Mouse (Mus musculus) gastrocnemius, adult 18-20 months (tissue): ENCODE results near the gene Irgq. TPM values are rescaled to one million over a fixed set of nuclear protein-coding genes. Genes with fewer than 3 reads are reported as not detected.
"Not testable (repeated sequence)": the region's sequence is repeated elsewhere in the genome, so short reads cannot be mapped to it uniquely, and the experiment has no call there.

Experiments used
- DNase-seq: peaks from one replicate; pipeline ENCODE4 v3.0.0; 2021; ENCODE audit warnings: low spot score
- total RNA-seq, 2 experiments: library from RNA; stranded (reverse); gene quantifications; 2 replicates each; pipeline ENCODE4 v1.2.3; 2021

The Irgq gene
- total RNA-seq, 2 experiments from 2014 or later: 11.5 to 16.2 TPM

GRCm38 (mm10) chr7:24512355-24512754 is 18.1 kb upstream of the Irgq start, which contains the start of gene AC161166.1:
AC161166.1 (minus strand) TSS chr7:24512455.
- no peak for DNase-seq

- DNase-seq: not testable (repeated sequence)
These were observed 14.2 kb upstream of the Irgq start for GRCm38 (mm10) chr7:24516319-24516718.

DNA sequence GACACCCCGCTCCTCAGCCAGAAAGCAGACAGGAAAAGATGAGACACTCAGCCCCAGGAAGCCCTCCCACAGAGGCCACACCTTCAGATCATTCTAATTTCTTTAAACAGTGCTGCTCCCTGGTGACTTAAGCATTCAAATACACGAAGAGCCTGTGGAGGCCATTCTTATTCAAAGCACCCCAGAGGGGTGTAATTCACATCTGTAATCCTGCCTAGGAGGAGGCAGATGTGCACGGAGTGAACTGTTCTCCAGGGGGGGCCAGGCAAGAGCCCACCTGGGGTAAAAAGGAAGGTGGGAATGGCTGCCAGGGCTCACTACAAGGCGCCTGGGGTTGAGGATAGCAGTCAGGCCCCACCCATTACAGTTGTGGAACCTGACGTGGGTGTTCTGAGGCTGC is 13.4 kb upstream of the Irgq start:
- no peak for DNase-seq

GRCm38 (mm10) chr7:24517654-24518053 is 12.8 kb upstream of the Irgq start:
- DNase-seq: no peak

DNA sequence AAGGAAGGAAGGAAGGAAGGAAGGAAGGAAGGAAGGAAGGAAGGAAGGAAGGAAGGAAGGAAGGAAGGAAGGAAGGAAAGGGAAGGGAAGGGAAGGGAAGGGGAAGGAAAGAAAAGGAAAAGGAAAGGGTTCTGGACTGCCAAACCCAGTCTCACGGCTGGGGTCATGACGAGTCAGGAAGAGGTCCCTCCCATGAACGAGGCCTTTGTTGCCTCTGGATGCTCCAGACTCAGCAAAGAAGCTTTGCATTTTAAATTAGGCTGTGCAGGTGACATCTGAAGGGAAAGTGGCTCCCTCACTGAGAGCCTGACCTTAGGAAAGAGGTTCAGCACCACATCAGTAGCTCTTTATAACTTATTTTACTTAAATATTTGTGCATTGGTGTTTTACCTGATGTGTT is 11.4 kb upstream of the Irgq start:
- no peak for DNase-seq

GRCm38 (mm10) chr7:24520054-24520453 is 10.4 kb upstream of the Irgq start:
- not testable (repeated sequence) for DNase-seq

- DNase-seq: no peak
These were observed 7.7 kb upstream of the Irgq start for GRCm38 (mm10) chr7:24522805-24523204.

DNA sequence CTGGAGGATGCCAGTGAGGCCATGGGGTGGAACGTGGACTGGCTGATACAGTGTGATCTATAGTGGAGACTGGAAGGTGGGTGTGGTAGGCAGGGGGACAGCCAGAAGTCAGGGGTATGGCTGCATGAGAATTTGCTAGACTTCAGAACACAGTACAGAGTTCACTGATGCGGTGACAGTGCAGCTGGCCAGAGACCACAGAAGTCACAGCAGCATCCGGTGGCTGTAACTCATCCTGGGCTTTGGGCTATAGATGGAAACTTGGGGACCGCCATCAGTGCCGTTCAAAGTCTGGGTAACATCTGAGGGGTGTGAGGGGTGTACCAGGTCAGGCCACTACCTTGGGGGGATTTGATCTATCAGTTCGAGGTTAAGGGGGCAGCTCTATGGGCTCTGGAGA is 6.8 kb upstream of the Irgq start:
- DNase-seq: no peak

- DNase-seq: no peak
These were observed 5.5 kb upstream of the Irgq start for GRCm38 (mm10) chr7:24524978-24525377.

GRCm38 (mm10) chr7:24525686-24526420 is 4.6 kb upstream of the Irgq start:
- DNase-seq: no peak

GRCm38 (mm10) chr7:24528861-24529260 is 1.6 kb upstream of the Irgq start:
- DNase-seq: no peak

DNA sequence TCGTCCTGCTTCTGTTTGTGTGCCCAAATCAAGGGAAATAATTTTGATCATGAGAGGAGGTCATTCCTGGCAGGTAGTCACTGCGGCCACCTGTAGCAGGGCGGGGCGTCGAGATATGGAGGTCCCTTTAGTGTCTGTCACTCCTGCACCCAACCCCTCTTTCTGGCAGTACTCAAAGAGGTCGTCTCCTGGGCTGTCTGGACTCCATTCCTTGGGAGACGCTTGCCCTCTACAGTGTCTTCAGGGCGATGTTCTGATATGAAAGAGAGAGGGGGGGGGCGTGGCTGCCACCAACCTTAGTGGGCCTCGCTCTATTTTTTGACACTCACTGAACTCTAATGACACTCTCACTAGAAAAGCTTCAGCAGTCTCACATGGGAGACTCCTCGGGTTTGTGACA is 909 bp upstream of the Irgq start:
- peak; percentile 4 for DNase-seq

DNA sequence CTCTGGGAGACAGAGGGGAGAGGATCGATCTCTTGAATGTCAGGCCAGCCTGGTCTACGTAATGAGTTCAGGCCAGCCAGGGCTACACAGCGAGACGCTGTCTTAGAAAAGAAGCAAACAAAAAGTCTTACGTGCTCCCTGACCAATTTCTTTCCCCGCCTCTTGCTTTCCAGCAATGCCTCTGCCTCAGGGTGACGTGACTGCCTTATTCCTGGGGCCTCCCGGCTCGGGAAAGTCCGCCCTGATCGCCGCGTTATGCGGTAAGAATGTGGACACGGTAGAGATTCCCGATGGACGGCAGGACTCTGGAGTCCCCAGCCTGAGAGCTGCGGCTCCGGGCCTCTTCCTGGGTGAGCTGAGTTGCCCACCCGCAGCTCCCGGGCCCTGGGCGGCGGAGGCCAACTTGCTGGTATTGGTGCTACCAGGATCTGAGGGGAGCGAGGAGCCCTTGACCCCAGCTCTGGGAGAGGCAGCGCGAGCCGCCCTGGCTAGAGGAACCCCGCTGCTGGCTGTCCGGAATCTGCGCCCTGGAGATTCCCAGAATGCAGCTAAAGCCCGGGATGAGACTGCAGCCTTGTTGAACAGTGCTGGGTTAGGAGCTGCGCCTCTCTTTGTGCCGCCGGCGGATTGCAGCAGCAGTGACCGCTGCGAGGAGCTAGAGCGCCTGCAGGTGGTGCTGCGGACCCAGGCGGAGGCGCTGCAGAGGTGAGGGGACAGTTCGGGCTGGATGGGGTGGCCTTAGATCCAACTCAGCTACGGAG is 902 bp downstream of the Irgq start:
- DNase-seq: peak; percentile 62

GRCm38 (mm10) chr7:24533031-24533571 is 2.6 kb downstream of the Irgq start:
- no peak for DNase-seq

DNA sequence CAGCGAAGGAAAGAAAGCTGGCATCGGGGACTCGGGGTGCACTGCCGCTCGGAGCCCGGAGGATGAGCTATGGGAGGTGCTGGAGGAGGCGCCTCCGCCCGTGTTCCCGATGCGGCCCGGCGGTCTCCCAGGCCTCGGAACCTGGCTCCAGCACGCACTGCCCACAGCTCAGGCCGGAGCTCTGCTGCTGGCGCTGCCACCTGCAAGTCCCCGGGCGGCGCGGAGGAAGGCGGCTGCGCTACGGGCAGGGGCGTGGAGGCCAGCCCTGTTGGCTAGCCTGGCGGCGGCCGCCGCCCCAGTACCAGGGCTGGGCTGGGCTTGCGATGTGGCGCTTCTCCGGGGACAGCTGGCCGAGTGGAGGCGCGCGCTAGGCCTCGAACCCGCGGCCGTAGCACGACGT is 3.3 kb downstream of the Irgq start:
- no peak for DNase-seq

DNA sequence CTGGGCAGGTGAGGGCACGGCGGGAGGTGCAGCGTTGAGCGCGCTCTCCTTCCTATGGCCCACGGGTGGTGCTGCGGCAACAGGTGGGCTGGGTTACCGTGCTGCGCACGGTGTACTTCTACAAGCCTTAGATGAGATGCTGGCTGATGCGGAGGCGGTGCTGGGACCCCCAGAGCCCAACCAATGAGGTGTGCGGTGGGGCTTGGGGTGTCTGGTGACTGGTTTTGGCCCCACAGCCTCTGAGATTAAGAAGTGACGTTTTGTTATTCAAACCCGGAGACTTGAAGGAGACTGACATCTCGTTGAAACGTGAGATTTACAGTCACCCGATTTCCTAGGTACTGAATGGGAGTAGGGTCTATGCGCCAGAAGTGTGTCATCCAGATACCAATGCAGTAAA is 3.8 kb downstream of the Irgq start:
- no peak for DNase-seq

- DNase-seq: no peak
These were observed 6.6 kb downstream of the Irgq start for GRCm38 (mm10) chr7:24537081-24537480.

GRCm38 (mm10) chr7:24537591-24537990 is 7.1 kb downstream of the Irgq start:
- DNase-seq: no peak

DNA sequence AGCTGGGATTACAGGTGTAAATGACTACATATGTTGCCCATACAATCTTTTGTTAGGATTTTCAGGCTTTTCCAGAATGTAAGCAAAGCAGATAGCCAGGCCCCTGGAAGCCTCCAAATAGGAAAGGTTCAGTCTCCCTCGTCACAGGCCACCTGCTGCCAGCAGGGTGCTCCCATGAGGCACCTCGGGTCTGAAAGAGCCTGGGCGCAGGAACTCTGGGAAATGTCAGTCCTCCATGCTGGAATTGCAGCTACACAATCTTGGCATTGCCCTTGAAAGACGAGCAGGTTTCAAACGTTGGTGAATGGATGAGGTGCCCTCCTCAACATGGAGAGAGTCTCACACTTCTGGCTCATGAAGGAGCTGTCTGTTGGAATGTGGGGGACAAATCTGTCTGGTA is 7.7 kb downstream of the Irgq start:
- DNase-seq: no peak

DNA sequence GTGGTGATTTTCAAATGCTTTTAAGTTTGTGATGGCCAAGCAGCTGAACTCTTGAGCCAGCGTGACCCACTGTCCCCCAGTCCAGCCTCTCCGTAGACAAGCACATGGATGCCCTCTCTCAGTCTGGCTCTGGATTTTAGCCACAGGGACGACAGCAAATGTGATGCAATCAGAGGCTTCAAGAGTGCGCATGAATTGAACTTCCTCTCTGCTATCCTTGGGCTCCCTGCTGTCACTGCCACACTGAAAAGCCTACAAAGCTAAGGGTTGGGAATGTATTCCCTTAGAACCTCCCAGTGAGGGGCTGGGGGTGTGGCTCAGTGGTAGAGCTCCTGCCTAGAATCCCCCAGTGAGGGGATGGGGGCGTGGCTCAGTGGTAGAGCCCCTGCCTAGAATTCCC is 8.2 kb downstream of the Irgq start:
- no peak for DNase-seq

DNA sequence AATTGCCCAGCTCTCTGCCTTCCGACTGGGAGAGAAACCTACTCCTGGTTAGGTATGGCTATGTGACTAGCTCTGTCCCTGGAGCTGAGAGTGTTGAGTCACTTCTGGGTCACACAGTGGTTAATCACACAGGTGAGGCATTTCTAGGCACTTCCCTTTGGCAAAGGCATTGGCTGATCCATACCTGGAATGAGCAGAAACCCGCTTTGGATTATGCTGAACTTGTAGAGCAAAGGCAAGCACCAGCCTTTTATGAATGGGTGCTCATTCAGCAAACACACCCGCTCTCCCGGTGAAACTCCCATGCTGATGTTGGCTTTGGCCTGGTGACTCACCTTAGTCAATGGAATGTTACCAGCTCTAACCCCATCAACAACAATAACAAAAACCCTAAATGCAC is 9.2 kb downstream of the Irgq start:
- DNase-seq: no peak

GRCm38 (mm10) chr7:24544506-24544905 is 14.0 kb downstream of the Irgq start:
- no peak for DNase-seq
